Mouse (Mus musculus) forebrain, embryonic 16.5 days (tissue): ENCODE measurements around the gene Frmpd4. TPM values are rescaled to one million over a fixed set of nuclear protein-coding genes. Genes with fewer than 3 reads are reported as not detected.

Experiments
- ATAC-seq: fragments of 200-750 bp; cut with Nextera tagmentation; 2 replicates; pipeline ENCODE4 v1.8.0; 2017; ENCODE audit warnings: mild to moderate bottlenecking, moderate library complexity
- H3K27ac ChIP-seq: fragments of 300-500 bp; sonication (generic); 2 replicates; pipeline ENCODE4 v1.5.1; 2014; ENCODE audit warnings: low read length, control low read depth
- H3K27me3 ChIP-seq: fragments of 300-500 bp; sonication (generic); replicated peaks from 2 replicates; pipeline ENCODE4 v1.6.1; 2014; ENCODE audit warnings: low read length; ENCODE audit not compliant: control insufficient read depth, insufficient read depth
- H3K36me3 ChIP-seq: fragments of 300-500 bp; sonication (generic); 2 replicates; pipeline ENCODE4 v1.6.1; 2014; ENCODE audit not compliant: control insufficient read depth, insufficient read depth
- H3K4me1 ChIP-seq: fragments of 300-500 bp; sonication (generic); replicated peaks from 2 replicates; pipeline ENCODE4 v1.6.1; 2014; ENCODE audit warnings: low read length; ENCODE audit not compliant: control insufficient read depth, insufficient read depth
- H3K4me2 ChIP-seq: fragments of 300-500 bp; sonication (generic); 2 replicates; pipeline ENCODE4 v1.6.1; 2014; ENCODE audit warnings: mild to moderate bottlenecking, low read length, control low read depth
- H3K4me3 ChIP-seq: fragments of 300-500 bp; sonication (generic); replicated peaks from 2 replicates; pipeline ENCODE4 v1.5.1; 2014; ENCODE audit warnings: mild to moderate bottlenecking, low read length, control low read depth
- H3K9ac ChIP-seq: fragments of 300-500 bp; sonication (generic); replicated peaks from 2 replicates; pipeline ENCODE4 v1.6.1; 2014; ENCODE audit warnings: low read depth, low read length, control low read depth
- H3K9me3 ChIP-seq: fragments of 300-500 bp; sonication (generic); 2 replicates; pipeline ENCODE4 v1.6.1; 2016; ENCODE audit warnings: low read length; ENCODE audit not compliant: control insufficient read depth
- WGBS: fragments of 180-500 bp; shearing (Covaris S2); extraction: QIAGEN DNeasy Blood & Tissue Kit; methylation state at CpG from one replicate; pipeline ENCODE4 v1.1.7; 2014; 5-methylcytosine and 5-hydroxymethylcytosine counted together
- polyA plus RNA-seq: library from polyadenylated mRNA; unstranded; fragments of >200 nt; fragmentation: Nextera tagmentation; extraction: Ambion mirVana; gene quantifications from 2 replicates; pipeline ENCODE4 v1.2.1, GENCODE M21; 2015

Gene Frmpd4
- polyA plus RNA-seq, 1 experiment from 2014 or later: 1.1 TPM

DNA sequence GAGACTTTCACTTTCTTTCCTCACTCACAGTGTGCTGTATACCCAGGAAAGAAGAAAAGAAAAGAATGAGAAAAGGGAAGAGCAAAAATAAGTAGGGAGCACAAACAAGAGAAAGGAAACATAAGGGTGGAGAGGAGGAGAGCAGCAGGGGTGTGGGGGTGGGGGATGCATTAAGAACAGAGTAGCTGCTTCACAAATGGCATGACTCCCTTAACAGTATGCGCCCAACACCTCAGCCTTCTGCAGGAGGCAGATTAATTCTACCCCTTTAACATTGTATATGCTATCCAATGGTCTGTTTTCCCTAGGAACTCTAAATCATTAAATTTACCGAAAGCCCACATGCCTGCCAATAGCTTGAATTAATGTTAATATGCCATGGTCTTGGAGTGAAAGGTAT lies 766.9 kb downstream of the Frmpd4 start:
- ATAC-seq: peak; percentile 57
- WGBS: 71% methylated on average over 2 of the region's 2 CpGs

DNA sequence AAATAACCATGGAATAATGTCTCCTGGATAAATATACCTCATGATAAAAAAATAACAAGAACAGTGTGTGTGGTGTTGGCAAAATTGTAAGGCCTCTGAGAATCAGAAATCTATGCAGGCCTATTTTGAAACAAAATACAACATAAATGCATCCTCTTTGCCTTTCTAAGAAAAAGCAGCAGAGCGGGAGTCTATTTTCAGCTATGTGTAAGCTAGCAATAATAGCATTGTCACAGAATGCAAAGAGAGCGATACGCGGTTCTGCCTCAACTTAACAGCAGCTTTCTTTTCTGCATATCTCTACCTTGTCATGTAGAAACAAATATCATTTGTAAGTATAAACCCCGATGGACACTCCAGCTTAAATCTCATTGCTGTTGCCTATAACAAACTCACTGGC lies 768.5 kb downstream of the Frmpd4 start:
- ATAC-seq: no peak
- H3K9ac ChIP-seq: no peak overlapping the region
- no peaks in the 10 kb centered on the region for H3K27me3 ChIP-seq
- H3K36me3 ChIP-seq: no peaks in the 10 kb centered on the region
- 91% methylated on average over 5 of the region's 5 CpGs for WGBS
- no peak overlapping the region for H3K4me2 ChIP-seq
- H3K27ac ChIP-seq: no peak overlapping the region
- H3K4me1 ChIP-seq: no peaks in the 10 kb centered on the region
- H3K9me3 ChIP-seq: no peaks in the 10 kb centered on the region
- H3K4me3 ChIP-seq: no peak overlapping the region

More for the DNA sequence above, 766.9 kb downstream of the Frmpd4 start:
- Histone ChIP-seq H3K4me3 (no peak overlapping the region), H3K4me2 (no peak overlapping the region), H3K36me3 (no peaks in the 10 kb centered on the region), H3K27ac (no peak overlapping the region), H3K9me3 (no peaks in the 10 kb centered on the region), H3K9ac (no peak overlapping the region), H3K27me3 (no peaks in the 10 kb centered on the region), H3K4me1 (no peaks in the 10 kb centered on the region)

DNA sequence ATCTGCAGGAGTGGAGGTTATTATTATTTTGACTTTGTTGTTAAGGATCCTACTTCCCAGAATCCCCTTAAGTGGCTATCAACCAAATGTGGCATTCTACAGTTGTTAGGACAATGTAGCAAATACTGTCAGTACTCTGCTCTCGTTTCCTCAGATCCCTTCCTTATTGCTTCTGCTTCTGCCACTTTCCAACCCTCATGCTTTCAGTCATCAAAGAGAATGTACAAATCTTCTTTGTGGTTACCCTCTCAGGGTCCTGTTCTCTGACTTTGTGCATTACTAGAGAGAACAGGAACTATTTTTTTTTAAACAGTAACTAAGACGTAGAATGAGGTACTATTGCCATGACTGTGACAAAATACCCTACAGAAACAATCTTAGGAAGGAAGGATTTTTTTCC lies 788.3 kb downstream of the Frmpd4 start:
- Histone ChIP-seq H3K9ac (no peak overlapping the region), H3K36me3 (no peaks in the 10 kb centered on the region), H3K4me2 (no peak overlapping the region), H3K4me1 (no peaks in the 10 kb centered on the region), H3K27me3 (no peaks in the 10 kb centered on the region), H3K9me3 (no peaks in the 10 kb centered on the region), H3K27ac (no peak overlapping the region), H3K4me3 (no peak overlapping the region)
- 98% methylated on average over 2 of the region's 2 CpGs for WGBS
- ATAC-seq: no peak

DNA sequence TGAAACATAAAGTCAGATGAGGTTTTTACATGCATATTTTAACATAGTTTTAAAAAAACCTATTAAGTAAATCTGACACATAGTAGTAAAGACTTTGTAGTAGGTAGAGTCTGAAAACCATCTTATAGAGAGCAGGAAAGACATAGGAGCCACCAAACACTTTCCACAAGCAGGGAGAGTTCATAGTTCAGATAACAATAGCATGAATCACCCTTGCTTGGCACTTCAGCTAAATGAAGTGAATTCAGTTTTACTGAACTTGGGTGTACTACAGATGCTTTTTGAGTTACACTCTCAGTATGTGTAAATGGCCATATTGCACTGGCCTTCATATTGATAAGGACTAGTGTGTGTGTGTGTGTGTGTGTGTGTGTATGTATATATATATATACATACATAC lies 793.5 kb downstream of the Frmpd4 start:
- H3K9me3 ChIP-seq: no peaks in the 10 kb centered on the region
- H3K9ac ChIP-seq: no peak overlapping the region
- H3K4me3 ChIP-seq: no peak overlapping the region
- ATAC-seq: no peak
- no peaks in the 10 kb centered on the region for H3K36me3 ChIP-seq
- no peak overlapping the region for H3K4me2 ChIP-seq
- no peak overlapping the region for H3K27ac ChIP-seq
- no peaks in the 10 kb centered on the region for H3K4me1 ChIP-seq
- no peaks in the 10 kb centered on the region for H3K27me3 ChIP-seq

DNA sequence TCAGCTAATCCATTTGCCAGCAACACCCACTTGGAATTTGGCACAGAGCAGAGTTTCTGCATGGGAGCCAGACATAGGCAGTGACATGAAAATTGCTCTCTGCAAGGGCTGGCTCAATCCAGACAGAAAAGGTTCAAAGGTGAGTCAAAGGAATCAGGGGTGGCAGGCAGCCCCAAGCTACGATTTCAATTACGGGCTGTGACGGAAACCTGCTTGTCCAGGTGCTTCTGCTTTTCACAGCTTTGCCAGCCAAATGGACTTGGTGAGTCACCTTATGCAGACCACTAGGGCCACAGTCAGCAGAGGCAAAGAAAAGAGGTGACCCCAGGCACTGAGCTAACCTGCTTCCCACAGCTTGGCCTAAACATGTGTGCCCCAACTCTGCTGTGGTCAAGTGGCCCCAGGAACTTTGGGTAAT lies 857.5 kb downstream of the Frmpd4 start:
- no peaks in the 10 kb centered on the region for H3K27me3 ChIP-seq
- ATAC-seq: no peak
- no peaks in the 10 kb centered on the region for H3K36me3 ChIP-seq
- no peak overlapping the region for H3K4me2 ChIP-seq
- H3K27ac ChIP-seq: no peak overlapping the region
- H3K9ac ChIP-seq: no peak overlapping the region
- WGBS: 98% methylated on average over 3 of the region's 3 CpGs
- no peaks in the 10 kb centered on the region for H3K4me1 ChIP-seq
- H3K4me3 ChIP-seq: no peak overlapping the region
- no peaks in the 10 kb centered on the region for H3K9me3 ChIP-seq

DNA sequence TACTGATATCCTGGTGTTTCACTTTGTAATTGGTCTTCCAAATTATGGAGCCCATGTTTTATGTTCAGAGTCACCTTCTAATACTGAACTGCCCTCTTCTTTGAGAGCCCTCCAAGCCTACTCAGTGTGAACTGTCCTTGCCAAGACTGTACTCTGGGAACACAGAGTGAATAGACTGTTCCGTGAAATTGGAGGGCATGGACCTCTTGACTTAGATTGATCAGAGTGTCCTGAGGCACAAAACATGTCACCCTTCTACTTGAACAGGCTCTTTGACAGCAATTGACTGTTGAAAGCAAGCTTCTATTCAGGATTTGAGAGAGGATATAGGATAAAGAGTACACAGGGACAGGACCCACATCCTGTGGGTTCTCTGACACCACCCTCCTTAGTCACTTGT lies 857.9 kb downstream of the Frmpd4 start:
- WGBS: 81% methylated on average over 1 of the region's 1 CpGs
- no peak overlapping the region for H3K9ac ChIP-seq
- H3K27ac ChIP-seq: no peak overlapping the region
- no peak overlapping the region for H3K4me2 ChIP-seq
- H3K36me3 ChIP-seq: no peaks in the 10 kb centered on the region
- no peak overlapping the region for H3K4me3 ChIP-seq
- no peaks in the 10 kb centered on the region for H3K4me1 ChIP-seq
- H3K27me3 ChIP-seq: no peaks in the 10 kb centered on the region
- H3K9me3 ChIP-seq: no peaks in the 10 kb centered on the region
- no peak for ATAC-seq

DNA sequence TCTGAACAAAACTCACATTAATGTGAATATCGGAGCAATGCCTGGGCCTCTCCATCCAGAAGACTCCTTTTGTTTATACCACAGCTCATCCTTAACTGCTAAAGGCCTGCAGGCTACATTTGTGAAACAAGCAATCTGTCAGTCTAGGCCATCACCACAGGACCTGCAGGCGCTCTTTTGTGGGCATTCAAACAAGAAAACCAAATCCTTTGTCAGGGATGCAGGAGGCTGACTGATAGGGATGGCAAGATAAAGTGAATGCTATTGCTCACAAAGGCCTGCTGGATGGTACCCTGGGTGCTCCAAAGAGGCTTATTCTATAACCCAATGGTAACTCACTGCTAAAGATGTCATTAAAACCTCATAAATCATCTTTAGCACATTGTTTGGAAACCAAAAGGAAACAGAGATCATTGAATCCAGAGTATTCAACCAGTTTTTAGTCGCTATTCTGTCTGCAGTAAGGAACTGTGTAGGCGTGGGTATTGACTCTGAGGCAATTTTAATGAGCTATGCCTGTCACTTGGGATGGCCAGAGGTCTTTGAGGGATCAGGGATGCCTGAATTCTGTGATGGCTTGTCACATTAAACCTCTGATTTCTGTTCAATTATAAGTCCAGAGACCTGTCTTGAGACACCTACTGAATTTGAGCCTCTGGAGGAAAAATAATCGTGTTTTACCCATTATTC lies 922.1 kb downstream of the Frmpd4 start:
- H3K4me1 ChIP-seq: no peaks in the 10 kb centered on the region
- 22% methylated on average over 5 of the region's 5 CpGs for WGBS
- no peaks in the 10 kb centered on the region for H3K9me3 ChIP-seq
- H3K9ac ChIP-seq: no peak overlapping the region
- no peak overlapping the region for H3K27ac ChIP-seq
- no peak overlapping the region for H3K4me2 ChIP-seq
- no peak for ATAC-seq
- no peak overlapping the region for H3K4me3 ChIP-seq
- H3K36me3 ChIP-seq: no peaks in the 10 kb centered on the region
- H3K27me3 ChIP-seq: peaks cover 3% of the 10 kb centered on the region; the same call in 1 of the 2 replicates

GRCm38 (mm10) chrX:167654249-167654648 lies 922.8 kb downstream of the Frmpd4 start:
- H3K9ac ChIP-seq: no peak overlapping the region
- H3K4me2 ChIP-seq: no peak overlapping the region
- no peak for ATAC-seq
- H3K4me1 ChIP-seq: no peaks in the 10 kb centered on the region
- peaks cover 3% of the 10 kb centered on the region; the same call in 1 of the 2 replicates for H3K27me3 ChIP-seq
- WGBS: 90% methylated on average over 8 of the region's 8 CpGs
- no peak overlapping the region for H3K4me3 ChIP-seq
- no peaks in the 10 kb centered on the region for H3K36me3 ChIP-seq
- H3K9me3 ChIP-seq: no peaks in the 10 kb centered on the region
- no peak overlapping the region for H3K27ac ChIP-seq

DNA sequence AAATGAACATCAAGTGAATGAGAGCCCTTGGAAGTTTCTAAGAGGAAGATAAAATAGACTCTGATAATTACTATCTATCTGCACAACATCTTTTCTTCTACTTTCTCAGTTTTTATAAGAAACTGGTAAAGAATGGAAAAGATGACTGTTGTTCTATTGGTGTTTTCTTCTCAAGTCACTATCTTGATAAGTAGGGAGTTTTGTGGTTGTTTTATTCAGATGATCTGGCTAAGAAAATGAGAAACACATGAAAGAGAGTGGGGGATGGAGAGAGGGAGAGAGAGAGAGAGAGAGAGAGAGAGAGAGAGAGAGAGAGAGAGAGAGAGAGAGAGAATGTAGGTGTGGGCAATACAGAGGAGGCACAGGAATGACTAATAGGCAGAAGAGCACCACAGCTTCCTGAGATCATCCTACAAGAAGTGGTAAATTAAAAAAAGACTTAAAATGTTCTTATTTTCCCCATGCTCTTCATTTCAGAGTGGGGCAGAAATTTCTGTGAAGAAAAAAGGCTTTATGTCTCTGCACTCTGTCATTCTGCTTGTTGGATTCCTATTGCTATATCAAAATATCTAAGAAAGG lies 979.3 kb downstream of the Frmpd4 start:
- ATAC-seq: no peak
- Histone ChIP-seq H3K4me3 (no peak overlapping the region), H3K4me2 (no peak overlapping the region)

More for the DNA sequence above, 979.3 kb downstream of the Frmpd4 start:
- no peaks in the 10 kb centered on the region for H3K9me3 ChIP-seq
- no peaks in the 10 kb centered on the region for H3K36me3 ChIP-seq
- H3K27ac ChIP-seq: no peak overlapping the region
- H3K4me1 ChIP-seq: no peaks in the 10 kb centered on the region
- H3K27me3 ChIP-seq: no peaks in the 10 kb centered on the region; the same call in 1 of the 2 replicates
- H3K9ac ChIP-seq: no peak overlapping the region
